Mouse (Mus musculus) forebrain, postnatal 0 days (tissue): Measurements from ENCODE around the gene Ucn2. TPM values are rescaled to one million over a fixed set of nuclear protein-coding genes. Genes with fewer than 3 reads are reported as not detected.

ENCODE experiments used
- ATAC-seq: fragments of 200-750 bp; cut with Nextera tagmentation; 2 replicates; pipeline ENCODE4 v1.8.0; 2017; ENCODE audit warnings: mild to moderate bottlenecking, moderate library complexity
- DNase-seq: peaks from one replicate; pipeline ENCODE4 v3.0.0-alpha.2; 2015
- H3K27ac ChIP-seq: fragments of 300-500 bp; sonication (generic); 2 replicates; pipeline ENCODE4 v1.5.1; 2014; ENCODE audit warnings: low read depth, mild to moderate bottlenecking, antibody characterized with exemption, low read length, moderate library complexity, mixed read lengths
- H3K27me3 ChIP-seq: fragments of 300-500 bp; sonication (generic); 2 replicates; pipeline ENCODE4 v1.6.1; 2014; ENCODE audit warnings: mild to moderate bottlenecking, low read length, mixed read lengths; ENCODE audit not compliant: insufficient read depth
- H3K36me3 ChIP-seq: fragments of 300-500 bp; sonication (generic); 2 replicates; pipeline ENCODE4 v1.6.1; 2014; ENCODE audit warnings: mild to moderate bottlenecking, moderate library complexity; ENCODE audit not compliant: insufficient read depth
- H3K4me1 ChIP-seq: fragments of 300-500 bp; sonication (generic); 2 replicates; pipeline ENCODE4 v1.6.1; 2014; ENCODE audit warnings: antibody characterized with exemption; ENCODE audit not compliant: insufficient read depth
- H3K4me2 ChIP-seq: fragments of 300-500 bp; sonication (generic); 2 replicates; pipeline ENCODE4 v1.6.1; 2014; ENCODE audit warnings: low read depth, mild to moderate bottlenecking, moderate library complexity
- H3K4me3 ChIP-seq: fragments of 300-500 bp; sonication (generic); 2 replicates; pipeline ENCODE4 v1.5.1; 2014; ENCODE audit warnings: low read depth, low read length, mixed read lengths
- H3K9ac ChIP-seq: fragments of 300-500 bp; sonication (generic); 2 replicates; pipeline ENCODE4 v1.6.1; 2014; ENCODE audit warnings: mild to moderate bottlenecking
- H3K9me3 ChIP-seq: fragments of 300-500 bp; sonication (generic); 2 replicates; pipeline ENCODE4 v1.6.1; 2016; ENCODE audit warnings: low read length
- CTCF ChIP-seq: sonication (generic); IDR thresholded peaks from 2 replicates; pipeline ENCODE4 v1.5.1; 2016; ENCODE audit warnings: antibody characterized with exemption, control low read depth, low read depth
- WGBS: fragments of 180-500 bp; shearing (Covaris S2); extraction: QIAGEN DNeasy Blood & Tissue Kit; methylation state at CpG from one replicate; pipeline ENCODE4 v1.1.7; 2014; 5-methylcytosine and 5-hydroxymethylcytosine counted together
- microRNA counts: library from miRNA; unstranded; fragments of <30 nt; microRNA quantifications from one replicate; lab custom pipeline; 2015
- microRNA-seq, 2 experiments: library from miRNA; unstranded; fragments of <30 nt; microRNA quantifications; one replicate each; pipeline ENCODE4; 2016
- polyA plus RNA-seq: library from polyadenylated mRNA; unstranded; fragments of >200 nt; fragmentation: Nextera tagmentation; extraction: Ambion mirVana; gene quantifications from 2 replicates; pipeline ENCODE4 v1.2.1, GENCODE M21; 2015
- total RNA-seq: library from RNA; depleted of rRNA; stranded (reverse); fragments of >200 nt; gene quantifications from 2 replicates; pipeline ENCODE4 v1.2.3, GENCODE M21; 2014; rRNA removed

Gene Ucn2
- total and polyA plus RNA-seq, 2 experiments from 2014 or later = not detected

GRCm38 (mm10) chr9:109031001-109031400, 45.2 kb downstream of the Ucn2 start:
- DNase-seq (no peak), ATAC-seq (no peak)
- H3K9me3 ChIP-seq = no peaks in the 10 kb centered on the region
- no peaks in the 10 kb centered on the region for H3K27me3 ChIP-seq
- peaks cover 26% of the 10 kb centered on the region for H3K36me3 ChIP-seq
- H3K4me3 ChIP-seq = no peak overlapping the region
- no peaks in the 10 kb centered on the region for H3K4me1 ChIP-seq
- TF ChIP-seq CTCF = no peak
- no peak overlapping the region for H3K9ac ChIP-seq
- no peak overlapping the region for H3K4me2 ChIP-seq
- 94% methylated on average over 7 of the region's 7 CpGs for WGBS
- no peak overlapping the region for H3K27ac ChIP-seq

- ATAC-seq = no peak
- TF ChIP-seq CTCF = no peak
- Histone ChIP-seq H3K4me3 (no peak overlapping the region), H3K4me1 (no peaks in the 10 kb centered on the region), H3K9ac (no peak overlapping the region), H3K4me2 (no peak overlapping the region), H3K9me3 (no peaks in the 10 kb centered on the region), H3K27me3 (no peaks in the 10 kb centered on the region), H3K36me3 (peaks cover 21% of the 10 kb centered on the region), H3K27ac (no peak overlapping the region)
- WGBS = 88% methylated on average over 8 of the region's 8 CpGs
- DNase-seq = no peak
Observed at GRCm38 (mm10) chr9:109031686-109032085, 45.9 kb downstream of the Ucn2 start.

DNA sequence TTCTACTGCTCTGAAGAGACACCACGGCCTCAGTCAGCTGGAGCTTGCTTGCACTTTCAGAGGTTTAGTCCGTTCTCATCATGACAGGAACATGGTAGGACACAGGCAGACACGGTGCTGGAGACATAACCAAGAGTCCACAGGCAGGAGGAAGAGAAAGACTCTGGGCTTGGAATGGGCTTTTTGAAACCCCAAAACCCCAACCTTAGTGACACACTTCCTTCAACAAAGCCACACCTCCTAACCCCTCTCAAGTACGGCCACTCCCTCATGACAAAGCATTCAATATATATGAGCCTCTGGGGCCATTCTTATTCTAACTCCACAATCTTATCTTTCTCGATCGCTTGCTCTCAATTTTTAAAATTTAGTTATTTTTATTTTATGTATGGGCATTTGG, 46.6 kb downstream of the Ucn2 start:
- Histone ChIP-seq H3K4me3 (no peak overlapping the region), H3K27ac (no peak overlapping the region), H3K27me3 (no peaks in the 10 kb centered on the region), H3K4me2 (no peak overlapping the region), H3K36me3 (peaks cover 17% of the 10 kb centered on the region; the same call in 1 of the 2 replicates), H3K9ac (no peak overlapping the region), H3K9me3 (no peaks in the 10 kb centered on the region), H3K4me1 (no peaks in the 10 kb centered on the region)
- 84% methylated on average over 6 of the region's 6 CpGs for WGBS
- ATAC-seq (no peak), DNase-seq (no peak)
- no peak for TF ChIP-seq CTCF

MicroRNAs within 50 kb of the gene (microRNA counts, 519-probe panel; counts per million panel counts)
- microRNA mmu-miR-711 (lab: Ali Mortazavi, UCI) = not detected

Small RNA genes lying within 50 kb of the gene (microRNA-seq; reads per million reads assigned to microRNA genes)
- gene Mir711 = 0 reads per million in 2 experiments

Other genes with a start within 250 kb of the Ucn2 start
- 136 and 140 TPM in 2 replicates for gene Ip6k2, start 202.2 kb upstream of the Ucn2 start, total RNA-seq
- gene Ip6k2, start 202.2 kb upstream of the Ucn2 start, polyA plus RNA-seq = 218 and 226 TPM in 2 replicates
- 27.4 and 27.6 TPM in 2 replicates for gene Nckipsd, start 177.6 kb upstream of the Ucn2 start, total RNA-seq
- gene Nckipsd, start 177.6 kb upstream of the Ucn2 start, polyA plus RNA-seq = 18.6 and 24.5 TPM in 2 replicates
- 43.0 and 52.2 TPM in 2 replicates for gene Celsr3, start 159.7 kb upstream of the Ucn2 start, total RNA-seq
- gene Celsr3, start 159.7 kb upstream of the Ucn2 start, polyA plus RNA-seq = 3.9 and 6.8 TPM in 2 replicates
- 19.4 and 29.6 TPM in 2 replicates for gene Slc26a6, start 132.7 kb upstream of the Ucn2 start, total RNA-seq
- 15.9 and 18.0 TPM in 2 replicates for gene Slc26a6, start 132.7 kb upstream of the Ucn2 start, polyA plus RNA-seq
- gene Tmem89, start 71.4 kb upstream of the Ucn2 start, total RNA-seq = 0.23 and 0.24 TPM in 2 replicates
- gene Tmem89, start 71.4 kb upstream of the Ucn2 start, polyA plus RNA-seq = 0.20 and 0.33 TPM in 2 replicates
- gene Uqcrc1, start 49.4 kb upstream of the Ucn2 start, total RNA-seq = 327 and 365 TPM in 2 replicates
- 482 and 490 TPM in 2 replicates for gene Uqcrc1, start 49.4 kb upstream of the Ucn2 start, polyA plus RNA-seq
- 2.7 and 5.4 TPM in 2 replicates for gene Col7a1, start 32.4 kb upstream of the Ucn2 start, total RNA-seq
- 1.3 and 1.6 TPM in 2 replicates for gene Col7a1, start 32.4 kb upstream of the Ucn2 start, polyA plus RNA-seq
- 27.1 and 46.4 TPM in 2 replicates for gene Pfkfb4, start 5.8 kb downstream of the Ucn2 start, total RNA-seq
- 16.6 and 21.7 TPM in 2 replicates for gene Pfkfb4, start 5.8 kb downstream of the Ucn2 start, polyA plus RNA-seq
- gene Shisa5, start 52.6 kb downstream of the Ucn2 start, total RNA-seq = 66.2 and 68.4 TPM in 2 replicates
- gene Shisa5, start 52.6 kb downstream of the Ucn2 start, polyA plus RNA-seq = 75.9 and 77.3 TPM in 2 replicates
- gene Trex1, start 73.7 kb downstream of the Ucn2 start, total RNA-seq = 22.5 and 25.3 TPM in 2 replicates
- gene Trex1, start 73.7 kb downstream of the Ucn2 start, polyA plus RNA-seq = 16.5 and 20.3 TPM in 2 replicates
- 45.2 and 46.1 TPM in 2 replicates for gene Atrip, start 88.1 kb downstream of the Ucn2 start, total RNA-seq
- 34.6 and 34.8 TPM in 2 replicates for gene Atrip, start 88.1 kb downstream of the Ucn2 start, polyA plus RNA-seq
- 12.2 and 12.9 TPM in 2 replicates for gene Ccdc51, start 96.5 kb downstream of the Ucn2 start, total RNA-seq
- 6.4 and 7.2 TPM in 2 replicates for gene Ccdc51, start 96.5 kb downstream of the Ucn2 start, polyA plus RNA-seq
- gene Tma7, start 96.6 kb downstream of the Ucn2 start, total RNA-seq = 177 and 216 TPM in 2 replicates
- gene Tma7, start 96.6 kb downstream of the Ucn2 start, polyA plus RNA-seq = 695 and 816 TPM in 2 replicates
- gene Plxnb1, start 109.4 kb downstream of the Ucn2 start, total RNA-seq = 56.3 and 78.2 TPM in 2 replicates
- gene Plxnb1, start 109.4 kb downstream of the Ucn2 start, polyA plus RNA-seq = 7.3 and 10.2 TPM in 2 replicates
- not detected in 2 replicates for gene Fbxw21, start 176.0 kb downstream of the Ucn2 start, total RNA-seq
- gene Fbxw21, start 176.0 kb downstream of the Ucn2 start, polyA plus RNA-seq = not detected in 2 replicates
- 0.24 TPM in 1 of 2 replicates, not detected in the other for gene Fbxw13, start 210.0 kb downstream of the Ucn2 start, total RNA-seq
- 0.19 and 0.24 TPM in 2 replicates for gene Fbxw13, start 210.0 kb downstream of the Ucn2 start, polyA plus RNA-seq
- not detected in 2 replicates for gene Fbxw20, start 248.7 kb downstream of the Ucn2 start, total RNA-seq
- gene Fbxw20, start 248.7 kb downstream of the Ucn2 start, polyA plus RNA-seq = not detected in 2 replicates